Mouse (Mus musculus) stomach, embryonic 14.5 days (tissue): ENCODE results near the gene Hif3a. TPM values are rescaled to one million over a fixed set of nuclear protein-coding genes. Genes with fewer than 3 reads are reported as not detected.
"Not testable (repeated sequence)": the region's sequence is repeated elsewhere in the genome, so short reads cannot be mapped to it uniquely, and the experiment has no call there.

Source experiments
- ATAC-seq: fragments of 200-750 bp; cut with Nextera tagmentation; 2 replicates; pipeline ENCODE4 v1.8.0; 2017; ENCODE audit warnings: low read depth, moderate TSS enrichment; ENCODE audit not compliant: insufficient number of reproducible peaks, insufficient read depth, low FRiP score
- H3K27ac ChIP-seq: fragments of 300-500 bp; sonication (generic); 2 replicates; pipeline ENCODE4 v1.5.1; 2014; ENCODE audit warnings: mild to moderate bottlenecking, low read length, moderate library complexity, mixed read lengths
- H3K27me3 ChIP-seq: fragments of 300-500 bp; sonication (generic); 2 replicates; pipeline ENCODE4 v1.6.1; 2014; ENCODE audit warnings: low read length, control low read depth, mixed read lengths; ENCODE audit not compliant: control insufficient read depth, insufficient read depth
- H3K36me3 ChIP-seq: fragments of 300-500 bp; sonication (generic); 2 replicates; pipeline ENCODE4 v1.6.1; 2014; ENCODE audit warnings: mild to moderate bottlenecking, control low read depth, low read length, moderate library complexity, mixed read lengths; ENCODE audit not compliant: control insufficient read depth, insufficient read depth
- H3K4me1 ChIP-seq: fragments of 300-500 bp; sonication (generic); 2 replicates; pipeline ENCODE4 v1.6.1; 2014; ENCODE audit warnings: low read length, control low read depth, mixed read lengths; ENCODE audit not compliant: control insufficient read depth, insufficient read depth
- H3K4me2 ChIP-seq: fragments of 300-500 bp; sonication (generic); replicated peaks from 2 replicates; pipeline ENCODE4 v1.6.1; 2014; ENCODE audit warnings: low read depth, low read length, control low read depth
- H3K4me3 ChIP-seq: fragments of 300-500 bp; sonication (generic); 2 replicates; pipeline ENCODE4 v1.5.1; 2014; ENCODE audit warnings: low read depth, low read length, control low read depth
- H3K9ac ChIP-seq: fragments of 300-500 bp; sonication (generic); replicated peaks from 2 replicates; pipeline ENCODE4 v1.6.1; 2014; ENCODE audit warnings: low read depth, mild to moderate bottlenecking, control low read depth, low read length, moderate library complexity, mixed read lengths
- H3K9me3 ChIP-seq: fragments of 300-500 bp; sonication (generic); 2 replicates; pipeline ENCODE4 v1.6.1; 2016; ENCODE audit warnings: low read depth, low read length, control low read depth; ENCODE audit not compliant: control insufficient read depth
- WGBS: fragments of 180-500 bp; shearing (Covaris S2); extraction: QIAGEN DNeasy Blood & Tissue Kit; methylation state at CpG from one replicate; pipeline ENCODE4 v1.1.7; 2014; 5-methylcytosine and 5-hydroxymethylcytosine counted together
- polyA plus RNA-seq: library from polyadenylated mRNA; unstranded; fragments of >200 nt; fragmentation: Nextera tagmentation; extraction: Ambion mirVana; gene quantifications from 2 replicates; pipeline ENCODE4 v1.2.1, GENCODE M21; 2014

Gene Hif3a
- 46.0 and 51.7 TPM in 2 replicates for polyA plus RNA-seq

- H3K4me1 ChIP-seq: peaks cover 43% of the 10 kb centered on the region
- peak within 1 kb of the TSS; percentile 98 for H3K27ac ChIP-seq
- H3K4me2 ChIP-seq: peak within 1 kb of the TSS; percentile 80
- under 1% methylated on average over 15 of the region's 15 CpGs for WGBS
- H3K4me3 ChIP-seq: peak within 1 kb of the TSS; percentile 53
- H3K27me3 ChIP-seq: no peaks in the 10 kb centered on the region
- H3K36me3 ChIP-seq: no peaks in the 10 kb centered on the region
- H3K9me3 ChIP-seq: no peaks in the 10 kb centered on the region
- ATAC-seq: peak; percentile 72
- H3K9ac ChIP-seq: peak within 1 kb of the TSS; percentile 58
Measured at GRCm38 (mm10) chr7:17062389-17062788, at the start of gene Hif3a. Gene Hif3a, minus strand, starts transcription at chr7:17062427.

DNA sequence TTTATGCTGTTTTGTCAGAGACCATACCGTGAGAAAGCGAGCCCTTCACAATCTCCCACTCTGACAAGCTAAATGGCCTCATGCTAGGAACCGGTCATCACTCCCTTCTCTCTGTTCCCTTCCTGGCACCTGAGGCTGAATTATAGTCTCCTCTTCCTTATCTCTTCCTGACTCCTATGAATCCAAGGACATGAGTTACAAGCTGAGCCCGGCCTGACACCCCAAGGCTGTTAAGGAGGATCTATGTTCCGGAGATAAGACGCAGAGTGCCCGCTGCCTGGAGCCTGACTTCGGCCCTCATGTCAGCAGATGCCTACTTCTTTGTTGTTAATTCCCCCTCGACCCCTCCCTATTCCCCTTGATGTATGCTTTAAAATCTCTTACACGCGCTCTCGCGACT lies 39.4 kb upstream of the Hif3a start:
- H3K36me3 ChIP-seq, H3K9ac ChIP-seq, ATAC-seq, H3K4me1 ChIP-seq, H3K4me2 ChIP-seq, H3K4me3 ChIP-seq, H3K27me3 ChIP-seq, H3K27ac ChIP-seq, H3K9me3 ChIP-seq: not testable (repeated sequence)
- 88% methylated on average over 13 of the region's 13 CpGs for WGBS

DNA sequence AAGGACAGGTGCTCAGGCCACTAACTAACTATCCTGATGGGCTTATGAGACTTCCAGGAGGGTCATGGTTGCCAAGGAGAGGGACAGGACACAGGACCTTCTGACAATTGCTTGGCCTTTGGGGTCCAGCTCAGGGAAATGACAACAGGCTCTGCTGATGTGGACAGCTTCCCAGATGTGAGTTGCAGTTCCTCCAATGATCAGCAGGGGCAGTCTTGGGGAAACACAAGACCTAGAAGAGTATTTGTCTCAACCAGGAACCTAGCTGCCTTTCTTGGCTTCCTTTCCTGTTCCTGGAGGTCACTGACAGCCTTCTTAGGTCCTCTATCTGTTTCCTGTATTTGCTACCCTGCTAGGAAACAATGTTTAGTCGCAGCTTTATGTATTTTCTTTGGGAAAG lies 29.1 kb upstream of the Hif3a start:
- no peak overlapping the region for H3K4me2 ChIP-seq
- H3K9me3 ChIP-seq: no peaks in the 10 kb centered on the region
- H3K4me1 ChIP-seq: no peaks in the 10 kb centered on the region
- H3K27me3 ChIP-seq: no peaks in the 10 kb centered on the region
- H3K9ac ChIP-seq: no peak overlapping the region
- 7% methylated on average over 1 of the region's 1 CpGs for WGBS
- H3K27ac ChIP-seq: no peak overlapping the region
- no peaks in the 10 kb centered on the region for H3K36me3 ChIP-seq
- no peak for ATAC-seq
- no peak overlapping the region for H3K4me3 ChIP-seq

DNA sequence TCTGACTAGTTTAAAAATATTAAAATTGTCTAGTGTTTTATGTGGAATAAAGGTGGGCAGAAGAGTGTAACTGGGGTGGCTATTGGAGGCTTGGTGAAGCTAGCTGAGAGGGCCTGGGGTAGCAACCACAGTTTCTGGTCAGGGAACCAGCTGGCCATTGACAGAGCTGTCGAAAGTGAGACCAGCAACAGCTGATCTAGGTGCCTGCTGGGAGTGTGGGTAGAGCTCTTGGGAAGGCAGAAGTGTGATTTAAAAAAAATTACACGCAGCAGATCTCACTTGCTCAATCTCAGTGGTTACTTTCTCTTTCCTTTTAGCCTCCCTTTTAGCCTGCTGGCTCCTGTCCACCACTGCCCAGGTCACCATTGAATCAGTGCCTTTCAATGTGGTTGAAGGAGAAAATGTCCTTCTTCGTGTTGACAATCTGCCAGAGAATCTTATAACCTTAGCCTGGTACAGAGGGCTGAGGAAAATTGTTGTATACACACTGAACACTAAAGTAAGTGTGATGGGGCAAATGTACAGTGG lies 27.9 kb upstream of the Hif3a start:
- H3K9ac ChIP-seq: no peak overlapping the region
- H3K4me1 ChIP-seq: no peaks in the 10 kb centered on the region
- H3K4me3 ChIP-seq: no peak overlapping the region
- H3K27me3 ChIP-seq: no peaks in the 10 kb centered on the region
- no peak overlapping the region for H3K4me2 ChIP-seq
- no peak overlapping the region for H3K27ac ChIP-seq
- H3K9me3 ChIP-seq: no peaks in the 10 kb centered on the region
- H3K36me3 ChIP-seq: no peaks in the 10 kb centered on the region
- WGBS: 55% methylated on average over 3 of the region's 3 CpGs
- ATAC-seq: no peak

GRCm38 (mm10) chr7:17087731-17088130 lies 25.5 kb upstream of the Hif3a start:
- no peak for ATAC-seq
- WGBS: 80% methylated on average over 3 of the region's 3 CpGs
- no peak overlapping the region for H3K9ac ChIP-seq

GRCm38 (mm10) chr7:17082766-17083165 lies 20.5 kb upstream of the Hif3a start:
- no peaks in the 10 kb centered on the region for H3K36me3 ChIP-seq
- no peak overlapping the region for H3K9ac ChIP-seq
- no peak for ATAC-seq
- H3K4me2 ChIP-seq: no peak overlapping the region
- H3K4me1 ChIP-seq: no peaks in the 10 kb centered on the region
- no peak overlapping the region for H3K27ac ChIP-seq
- no peak overlapping the region for H3K4me3 ChIP-seq
- H3K27me3 ChIP-seq: no peaks in the 10 kb centered on the region
- H3K9me3 ChIP-seq: no peaks in the 10 kb centered on the region
- WGBS: 80% methylated on average over 4 of the region's 4 CpGs

More at GRCm38 (mm10) chr7:17087731-17088130, 25.5 kb upstream of the Hif3a start:
- Histone ChIP-seq H3K4me1 (no peaks in the 10 kb centered on the region), H3K4me2 (no peak overlapping the region), H3K27ac (no peak overlapping the region), H3K4me3 (no peak overlapping the region), H3K9me3 (no peaks in the 10 kb centered on the region), H3K36me3 (no peaks in the 10 kb centered on the region), H3K27me3 (no peaks in the 10 kb centered on the region)

GRCm38 (mm10) chr7:17078076-17078654 lies 15.9 kb upstream of the Hif3a start:
- Histone ChIP-seq H3K9ac (no peak overlapping the region), H3K4me1 (no peaks in the 10 kb centered on the region), H3K4me2 (no peak overlapping the region), H3K27ac (no peak overlapping the region), H3K9me3 (no peaks in the 10 kb centered on the region; the same call in 1 of the 2 replicates), H3K4me3 (no peak overlapping the region), H3K36me3 (no peaks in the 10 kb centered on the region), H3K27me3 (no peaks in the 10 kb centered on the region)
- WGBS: 79% methylated on average over 7 of the region's 7 CpGs
- ATAC-seq: no peak

GRCm38 (mm10) chr7:17076542-17076941 lies 14.3 kb upstream of the Hif3a start:
- WGBS: 88% methylated on average over 1 of the region's 1 CpGs
- no peak for ATAC-seq

More at GRCm38 (mm10) chr7:17076542-17076941, 14.3 kb upstream of the Hif3a start:
- no peak overlapping the region for H3K4me2 ChIP-seq
- no peaks in the 10 kb centered on the region for H3K36me3 ChIP-seq
- no peak overlapping the region for H3K4me3 ChIP-seq
- H3K4me1 ChIP-seq: no peaks in the 10 kb centered on the region
- H3K9ac ChIP-seq: no peak overlapping the region
- no peaks in the 10 kb centered on the region; the same call in 1 of the 2 replicates for H3K9me3 ChIP-seq
- no peak overlapping the region for H3K27ac ChIP-seq
- H3K27me3 ChIP-seq: no peaks in the 10 kb centered on the region
